Mouse (Mus musculus) midbrain, postnatal 0 days (tissue): Measurements from ENCODE around the gene Nagk. TPM values are rescaled to one million over a fixed set of nuclear protein-coding genes. Genes with fewer than 3 reads are reported as not detected.
A peak's percentile ranks its signal among the peaks of the same experiment; 100 is the strongest.

ENCODE experiments used
- ATAC-seq: fragments of 200-750 bp; cut with Nextera tagmentation; 2 replicates; pipeline ENCODE4 v1.8.0; 2017; ENCODE audit warnings: moderate number of reproducible peaks, mild to moderate bottlenecking, moderate TSS enrichment, moderate library complexity; ENCODE audit not compliant: low FRiP score
- DNase-seq: peaks from one replicate; pipeline ENCODE4 v3.0.0-alpha.2; 2015; ENCODE audit warnings: low spot score
- H3K27ac ChIP-seq: fragments of 300-500 bp; sonication (generic); 2 replicates; pipeline ENCODE4 v1.5.1; 2014; ENCODE audit warnings: low read depth, mild to moderate bottlenecking, low read length, mixed read lengths
- H3K27me3 ChIP-seq: fragments of 300-500 bp; sonication (generic); 2 replicates; pipeline ENCODE4 v1.6.1; 2014; ENCODE audit warnings: low read length, control low read depth, mixed read lengths; ENCODE audit not compliant: insufficient read depth
- H3K36me3 ChIP-seq: fragments of 300-500 bp; sonication (generic); 2 replicates; pipeline ENCODE4 v1.6.1; 2014; ENCODE audit warnings: low read length, control low read depth, mixed read lengths; ENCODE audit not compliant: insufficient read depth
- H3K4me1 ChIP-seq: fragments of 300-500 bp; sonication (generic); 2 replicates; pipeline ENCODE4 v1.6.1; 2014; ENCODE audit warnings: mild to moderate bottlenecking, control low read depth, antibody characterized with exemption, low read length, mixed read lengths; ENCODE audit not compliant: insufficient read depth
- H3K4me2 ChIP-seq: fragments of 300-500 bp; sonication (generic); 2 replicates; pipeline ENCODE4 v1.6.1; 2014; ENCODE audit warnings: low read depth, mild to moderate bottlenecking, low read length, mixed read lengths; ENCODE audit not compliant: poor library complexity, severe bottlenecking
- H3K4me3 ChIP-seq: fragments of 300-500 bp; sonication (generic); 2 replicates; pipeline ENCODE4 v1.5.1; 2014; ENCODE audit warnings: low read depth, mild to moderate bottlenecking, low read length, moderate library complexity
- H3K9ac ChIP-seq: fragments of 300-500 bp; sonication (generic); replicated peaks from 2 replicates; pipeline ENCODE4 v1.6.1; 2014; ENCODE audit warnings: mild to moderate bottlenecking, low read length, moderate library complexity, mixed read lengths; ENCODE audit not compliant: poor library complexity, severe bottlenecking
- H3K9me3 ChIP-seq: fragments of 300-500 bp; sonication (generic); 2 replicates; pipeline ENCODE4 v1.6.1; 2016; ENCODE audit warnings: low read length, control low read depth
- CTCF ChIP-seq: IDR thresholded peaks from 2 replicates; pipeline ENCODE4 v1.5.1; 2016; ENCODE audit warnings: antibody characterized with exemption, mild to moderate bottlenecking
- WGBS: fragments of 180-500 bp; shearing (Covaris S2); extraction: QIAGEN DNeasy Blood & Tissue Kit; methylation state at CpG from one replicate; pipeline ENCODE4 v1.1.7; 2014; 5-methylcytosine and 5-hydroxymethylcytosine counted together
- polyA plus RNA-seq: library from polyadenylated mRNA; unstranded; fragments of >200 nt; fragmentation: Nextera tagmentation; extraction: Ambion mirVana; gene quantifications from 2 replicates; pipeline ENCODE4 v1.2.1, GENCODE M21; 2015
- total RNA-seq: library from RNA; depleted of rRNA; stranded (reverse); fragments of >200 nt; gene quantifications from 2 replicates; pipeline ENCODE4 v1.2.3, GENCODE M21; 2014

The Nagk gene
- total and polyA plus RNA-seq, 2 experiments from 2014 or later = 60.6 to 94.7 TPM

DNA sequence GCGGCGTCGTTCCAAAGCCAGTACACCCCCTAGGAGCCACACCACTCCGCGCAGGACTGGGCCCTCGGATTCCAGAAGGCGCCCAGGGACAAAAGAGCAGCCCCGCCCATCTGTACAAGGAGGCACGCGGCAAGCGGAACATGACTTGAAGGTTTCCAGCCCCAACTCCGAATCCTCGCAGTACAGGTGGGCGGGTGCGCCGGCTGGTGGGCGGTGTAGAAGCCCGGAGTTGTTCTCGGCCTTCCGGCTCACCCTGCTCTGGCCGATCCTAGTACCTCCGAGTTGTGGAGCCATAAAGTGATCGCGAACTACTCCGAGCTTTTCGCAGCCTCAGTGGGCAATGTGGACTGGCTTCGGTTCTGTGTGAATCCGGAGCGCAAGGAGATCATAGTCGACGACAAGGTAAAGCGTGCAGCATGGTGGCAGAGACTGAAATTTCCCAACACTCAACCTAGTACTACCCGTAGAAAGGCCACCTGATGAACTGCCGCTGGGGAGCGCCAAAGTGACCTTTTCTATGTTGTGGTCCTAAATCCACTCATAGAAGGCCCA lies 31.8 kb upstream of the Nagk start:
- WGBS = 10% methylated on average over 35 of the region's 35 CpGs
- DNase-seq = no peak
- Histone ChIP-seq H3K4me1 (no peaks in the 10 kb centered on the region; the same call in 1 of the 2 replicates), H3K4me3 (peak overlapping the region; percentile 10; the same call in 1 of the 2 replicates), H3K27ac (no peak overlapping the region), H3K36me3 (peaks cover 3% of the 10 kb centered on the region; the same call in 1 of the 2 replicates), H3K9ac (no peak overlapping the region), H3K9me3 (no peaks in the 10 kb centered on the region), H3K4me2 (peak overlapping the region; percentile 36; the same call in 1 of the 2 replicates), H3K27me3 (peaks cover 57% of the 10 kb centered on the region)
- TF ChIP-seq CTCF = peak; percentile 14
- peak; percentile 28; the same call in 1 of the 2 replicates for ATAC-seq

DNA sequence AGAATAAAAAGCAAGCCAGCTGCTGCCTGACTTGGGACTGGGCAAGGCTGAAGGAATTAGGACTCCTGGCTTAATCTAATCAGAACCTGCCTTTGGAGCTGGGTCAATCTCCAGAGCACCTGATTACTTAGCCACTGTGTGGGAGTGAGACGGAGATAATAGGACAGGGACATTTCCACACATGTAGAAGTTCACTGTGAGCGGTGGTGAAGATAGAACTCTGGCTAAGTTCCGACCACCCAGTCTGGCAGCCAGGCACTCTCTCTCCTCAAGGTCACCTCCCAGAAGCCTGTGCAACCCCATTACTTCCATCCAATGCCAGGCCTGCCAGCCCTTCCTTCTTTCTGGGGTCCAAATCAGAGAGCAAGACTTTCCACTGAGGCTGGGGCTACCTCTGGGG lies 27.8 kb upstream of the Nagk start:
- no peak for ATAC-seq
- no peak for TF ChIP-seq CTCF

DNA sequence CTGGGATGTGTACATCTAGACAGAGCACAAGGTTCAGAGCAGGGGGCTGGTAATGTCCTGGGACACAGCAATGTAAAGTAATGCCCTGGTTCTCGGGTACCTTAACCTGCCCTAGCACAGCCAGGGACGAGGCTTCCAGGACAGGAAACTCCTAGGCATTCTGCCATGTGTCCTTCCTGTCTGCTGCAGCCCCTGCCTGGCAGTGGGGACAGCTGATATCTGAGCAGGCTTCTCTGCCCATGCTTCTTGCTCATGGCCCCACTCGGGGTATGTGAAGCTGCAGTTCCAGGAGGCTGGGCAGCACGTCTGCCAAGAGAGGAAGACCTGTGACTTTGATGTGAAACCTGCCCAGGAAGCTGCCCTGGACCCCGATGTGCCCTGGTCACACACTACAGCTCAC lies 26.3 kb upstream of the Nagk start:
- Histone ChIP-seq H3K27ac (no peak overlapping the region), H3K36me3 (peaks cover 39% of the 10 kb centered on the region), H3K4me3 (no peak overlapping the region), H3K9ac (no peak overlapping the region), H3K9me3 (no peaks in the 10 kb centered on the region), H3K4me2 (no peak overlapping the region), H3K27me3 (peaks cover 14% of the 10 kb centered on the region; the same call in 1 of the 2 replicates), H3K4me1 (no peaks in the 10 kb centered on the region)
- no peak for DNase-seq
- ATAC-seq = no peak
- TF ChIP-seq CTCF = no peak
- WGBS = 81% methylated on average over 5 of the region's 5 CpGs

More for the DNA sequence above, 27.8 kb upstream of the Nagk start:
- H3K4me1 ChIP-seq = no peaks in the 10 kb centered on the region
- no peak overlapping the region for H3K4me2 ChIP-seq
- no peak overlapping the region for H3K27ac ChIP-seq
- WGBS = 96% methylated on average over 3 of the region's 3 CpGs
- H3K9me3 ChIP-seq = no peaks in the 10 kb centered on the region
- peaks cover 32% of the 10 kb centered on the region for H3K36me3 ChIP-seq
- no peak for DNase-seq
- H3K27me3 ChIP-seq = peaks cover 29% of the 10 kb centered on the region
- no peak overlapping the region for H3K9ac ChIP-seq
- H3K4me3 ChIP-seq = no peak overlapping the region

- Histone ChIP-seq H3K9me3 (no peaks in the 10 kb centered on the region), H3K4me2 (peak overlapping the region; percentile 92), H3K9ac (peak overlapping the region; percentile 82; the same call in 1 of the 2 replicates), H3K4me3 (peak overlapping the region; percentile 71), H3K4me1 (peaks cover 11% of the 10 kb centered on the region; the same call in 1 of the 2 replicates), H3K36me3 (peaks cover 26% of the 10 kb centered on the region), H3K27me3 (no peaks in the 10 kb centered on the region), H3K27ac (no peak overlapping the region)
- no peak for TF ChIP-seq CTCF
- ATAC-seq = no peak
- DNase-seq = no peak
- 74% methylated on average over 8 of the region's 9 CpGs for WGBS
Observed at GRCm38 (mm10) chr6:83774126-83774525, 20.7 kb upstream of the Nagk start.

DNA sequence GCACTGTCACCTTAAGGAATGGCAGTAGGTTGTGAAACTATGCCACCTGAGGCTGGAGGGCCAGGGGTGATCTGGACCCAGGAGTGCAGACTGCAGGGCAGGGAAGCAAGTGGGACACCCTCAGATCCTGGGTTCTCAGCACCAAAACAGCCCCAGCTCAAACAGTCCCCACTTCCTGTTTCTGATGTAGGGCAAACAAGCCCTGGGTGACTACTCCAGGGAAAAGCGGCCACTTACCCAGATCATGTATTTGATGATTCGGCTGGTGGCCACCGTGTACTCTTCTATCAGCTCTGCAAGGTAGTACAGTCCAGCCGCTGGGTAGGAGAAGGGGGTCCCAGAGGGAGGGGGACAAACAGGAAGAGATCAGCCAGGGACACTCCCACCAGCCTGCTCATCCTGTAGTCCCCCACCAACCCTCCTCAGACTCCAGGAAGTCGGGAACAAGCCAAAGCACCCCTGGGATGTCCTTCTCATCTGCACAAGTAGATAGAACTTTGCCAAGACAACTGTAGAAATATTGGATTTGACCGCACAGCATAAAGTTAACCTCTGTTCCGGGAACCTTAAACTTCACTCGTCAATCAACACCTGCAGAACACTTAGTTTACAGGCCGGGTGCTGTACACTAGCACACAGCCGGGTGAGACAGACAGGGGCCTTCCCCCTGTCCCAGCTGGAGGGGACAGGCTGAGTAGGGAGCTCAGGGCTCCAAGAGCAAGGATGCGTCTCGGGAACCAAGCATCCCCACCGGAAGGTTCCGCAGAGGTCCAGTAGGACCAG lies 19.8 kb upstream of the Nagk start:
- H3K27ac ChIP-seq = peak overlapping the region; percentile 74
- peak; percentile 9 for DNase-seq
- H3K9me3 ChIP-seq = no peaks in the 10 kb centered on the region
- ATAC-seq = no peak; the same call in 1 of the 2 replicates
- H3K4me3 ChIP-seq = peak overlapping the region; percentile 71
- no peak for TF ChIP-seq CTCF
- WGBS = 3% methylated on average over 14 of the region's 14 CpGs
- H3K4me1 ChIP-seq = peaks cover 11% of the 10 kb centered on the region; the same call in 1 of the 2 replicates
- H3K4me2 ChIP-seq = peak overlapping the region; percentile 92
- H3K36me3 ChIP-seq = peaks cover 20% of the 10 kb centered on the region
- H3K27me3 ChIP-seq = no peaks in the 10 kb centered on the region
- peak overlapping the region; percentile 82 for H3K9ac ChIP-seq
